Mouse (Mus musculus): ENCODE results near the gene Ell. TPM values are rescaled to one million over a fixed set of nuclear protein-coding genes. Genes with fewer than 3 reads are reported as not detected.

Ell gene
- polyA plus RNA-seq, 1 experiment = 45.6 TPM

GRCm38 (mm10) chr8:70502540-70502939 is 36.7 kb upstream of the Ell start:
- no peak overlapping the region for H3K4me3 ChIP-seq (ENCODE audit: low read depth, low read length)
- 0 out of 2 replicates have a peak, but pooled peaks cover 6% of the 10 kb centered on the region for H3K27me3 ChIP-seq (ENCODE audit: control insufficient read depth, insufficient read depth, low read length)

DNA sequence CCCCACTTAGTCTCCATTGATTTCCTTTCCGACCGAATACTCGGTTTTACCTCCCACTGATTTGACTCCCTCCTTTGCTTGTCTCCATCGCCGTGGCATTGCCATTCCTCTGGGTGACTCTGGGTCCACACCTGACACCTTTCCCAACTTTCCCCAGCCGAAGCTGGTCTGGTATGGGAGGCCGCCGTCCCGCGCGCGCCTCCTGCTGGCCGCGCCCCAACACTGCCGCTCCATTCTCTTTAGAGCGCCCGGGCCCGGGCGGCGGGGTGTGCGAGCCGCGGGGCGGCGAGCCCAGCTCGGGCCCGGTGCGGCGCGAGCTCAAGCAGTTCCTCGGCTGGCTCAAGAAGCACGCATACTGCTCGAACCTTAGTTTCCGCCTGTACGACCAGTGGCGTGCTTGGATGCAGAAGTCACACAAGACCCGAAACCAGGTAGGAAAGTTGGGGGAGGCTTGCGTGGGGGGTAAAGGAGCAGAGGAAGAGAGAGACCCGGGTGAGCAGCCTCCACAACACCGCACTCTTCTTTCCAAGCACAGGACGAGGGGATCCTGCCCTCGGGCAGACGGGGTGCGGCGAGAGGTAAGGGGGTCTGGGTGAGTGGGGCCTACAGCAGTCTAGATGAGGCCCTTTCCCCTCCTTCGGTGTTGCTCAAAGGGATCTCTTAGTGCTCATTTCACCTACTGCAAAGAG is 36.1 kb upstream of the Ell start:
- WGBS = 21% methylated on average over 46 of the region's 46 CpGs
- Histone ChIP-seq H3K27me3 (ENCODE audit: control insufficient read depth, insufficient read depth, low read length) (0 out of 2 replicates have a peak, but pooled peaks cover 6% of the 10 kb centered on the region), H3K27ac (ENCODE audit: insufficient read depth, low read depth, low read length) (no peak overlapping the region), H3K4me3 (ENCODE audit: low read depth, low read length) (peak overlapping the region; percentile 6; the same call in 1 of the 2 replicates), H3K4me1 (ENCODE audit: control insufficient read depth, insufficient read depth, insufficient read length, low read length) (peaks cover 14% of the 10 kb centered on the region), H3K36me3 (ENCODE audit: control insufficient read depth, insufficient read depth, low read length) (peaks cover 9% of the 10 kb centered on the region)
- TF ChIP-seq POLR2A (IDR thresholded peaks at IDR 0.05; ENCODE audit: low read depth, low read length) (no peak), CTCF (IDR thresholded peaks at IDR 0.05; ENCODE audit: extremely low read depth, insufficient read length, insufficient replicate concordance, low read depth, low read length) (peak; percentile 85)

More at GRCm38 (mm10) chr8:70502540-70502939, 36.7 kb upstream of the Ell start:
- no peak for TF ChIP-seq POLR2A (IDR thresholded peaks at IDR 0.05; ENCODE audit: low read depth, low read length)
- no peak for TF ChIP-seq CTCF (IDR thresholded peaks at IDR 0.05; ENCODE audit: extremely low read depth, insufficient read length, insufficient replicate concordance, low read depth, low read length)
- no peak overlapping the region for H3K27ac ChIP-seq (ENCODE audit: insufficient read depth, low read depth, low read length)
- H3K36me3 ChIP-seq (ENCODE audit: control insufficient read depth, insufficient read depth, low read length) = peaks cover 4% of the 10 kb centered on the region
- H3K4me1 ChIP-seq (ENCODE audit: control insufficient read depth, insufficient read depth, insufficient read length, low read length) = peaks cover 14% of the 10 kb centered on the region
- 45% methylated on average over 12 of the region's 12 CpGs for WGBS

- WGBS = 83% methylated on average over 16 of the region's 16 CpGs
- peaks cover 22% of the 10 kb centered on the region for H3K4me1 ChIP-seq (ENCODE audit: control insufficient read depth, insufficient read depth, insufficient read length, low read length)
Observed at GRCm38 (mm10) chr8:70504291-70504716, 35.0 kb upstream of the Ell start.

DNA sequence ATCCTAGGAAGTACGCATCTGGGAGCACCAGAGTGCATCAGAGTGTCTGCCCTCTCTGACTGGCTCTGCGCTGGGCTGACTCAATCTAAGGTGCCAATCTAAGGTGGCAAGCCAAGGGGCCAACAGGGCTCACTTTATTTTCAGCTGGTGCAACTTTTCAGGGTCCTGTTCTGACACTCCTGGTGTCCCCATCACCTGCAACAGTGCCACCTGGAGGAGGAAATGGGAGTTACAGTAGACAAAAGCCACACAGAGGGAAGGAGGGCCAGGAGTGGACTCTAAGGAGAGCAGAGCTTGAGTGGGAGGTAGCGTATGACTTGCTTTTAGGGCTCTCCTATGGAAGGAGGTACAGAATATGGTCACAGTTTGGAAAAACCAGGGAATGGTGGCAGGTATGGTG is 34.4 kb upstream of the Ell start:
- no peak overlapping the region for H3K27ac ChIP-seq (ENCODE audit: insufficient read depth, low read depth, low read length)
- 90% methylated on average over 3 of the region's 3 CpGs for WGBS
- H3K4me1 ChIP-seq (ENCODE audit: control insufficient read depth, insufficient read depth, insufficient read length, low read length) = peaks cover 23% of the 10 kb centered on the region
- peaks cover 16% of the 10 kb centered on the region for H3K36me3 ChIP-seq (ENCODE audit: control insufficient read depth, insufficient read depth, low read length)
- no peak overlapping the region for H3K4me3 ChIP-seq (ENCODE audit: low read depth, low read length)
- H3K27me3 ChIP-seq (ENCODE audit: control insufficient read depth, insufficient read depth, low read length) = no peaks in the 10 kb centered on the region
- TF ChIP-seq POLR2A (IDR thresholded peaks at IDR 0.05; ENCODE audit: low read depth, low read length) (no peak), CTCF (IDR thresholded peaks at IDR 0.05; ENCODE audit: extremely low read depth, insufficient read length, insufficient replicate concordance, low read depth, low read length) (peak; percentile 87; the same call in 1 of the 2 replicates)

More at GRCm38 (mm10) chr8:70504291-70504716, 35.0 kb upstream of the Ell start:
- Histone ChIP-seq H3K27ac (ENCODE audit: insufficient read depth, low read depth, low read length) (no peak overlapping the region), H3K4me3 (ENCODE audit: low read depth, low read length) (no peak overlapping the region), H3K27me3 (ENCODE audit: control insufficient read depth, insufficient read depth, low read length) (no peaks in the 10 kb centered on the region), H3K36me3 (ENCODE audit: control insufficient read depth, insufficient read depth, low read length) (peaks cover 16% of the 10 kb centered on the region)
- TF ChIP-seq POLR2A (IDR thresholded peaks at IDR 0.05; ENCODE audit: low read depth, low read length) = no peak

GRCm38 (mm10) chr8:70505698-70506327 is 33.4 kb upstream of the Ell start:
- no peaks in the 10 kb centered on the region for H3K27me3 ChIP-seq (ENCODE audit: control insufficient read depth, insufficient read depth, low read length)
- H3K4me1 ChIP-seq (ENCODE audit: control insufficient read depth, insufficient read depth, insufficient read length, low read length) = peaks cover 20% of the 10 kb centered on the region
- H3K36me3 ChIP-seq (ENCODE audit: control insufficient read depth, insufficient read depth, low read length) = peaks cover 16% of the 10 kb centered on the region
- WGBS = 35% methylated on average over 32 of the region's 32 CpGs
- peak overlapping the region; percentile 70 for H3K4me3 ChIP-seq (ENCODE audit: low read depth, low read length)
- TF ChIP-seq POLR2A (IDR thresholded peaks at IDR 0.05; ENCODE audit: low read depth, low read length) (no peak), CTCF (IDR thresholded peaks at IDR 0.05; ENCODE audit: extremely low read depth, insufficient read length, insufficient replicate concordance, low read depth, low read length) (no peak)
- H3K27ac ChIP-seq (ENCODE audit: insufficient read depth, low read depth, low read length) = no peak overlapping the region; the same call in 1 of the 2 replicates

DNA sequence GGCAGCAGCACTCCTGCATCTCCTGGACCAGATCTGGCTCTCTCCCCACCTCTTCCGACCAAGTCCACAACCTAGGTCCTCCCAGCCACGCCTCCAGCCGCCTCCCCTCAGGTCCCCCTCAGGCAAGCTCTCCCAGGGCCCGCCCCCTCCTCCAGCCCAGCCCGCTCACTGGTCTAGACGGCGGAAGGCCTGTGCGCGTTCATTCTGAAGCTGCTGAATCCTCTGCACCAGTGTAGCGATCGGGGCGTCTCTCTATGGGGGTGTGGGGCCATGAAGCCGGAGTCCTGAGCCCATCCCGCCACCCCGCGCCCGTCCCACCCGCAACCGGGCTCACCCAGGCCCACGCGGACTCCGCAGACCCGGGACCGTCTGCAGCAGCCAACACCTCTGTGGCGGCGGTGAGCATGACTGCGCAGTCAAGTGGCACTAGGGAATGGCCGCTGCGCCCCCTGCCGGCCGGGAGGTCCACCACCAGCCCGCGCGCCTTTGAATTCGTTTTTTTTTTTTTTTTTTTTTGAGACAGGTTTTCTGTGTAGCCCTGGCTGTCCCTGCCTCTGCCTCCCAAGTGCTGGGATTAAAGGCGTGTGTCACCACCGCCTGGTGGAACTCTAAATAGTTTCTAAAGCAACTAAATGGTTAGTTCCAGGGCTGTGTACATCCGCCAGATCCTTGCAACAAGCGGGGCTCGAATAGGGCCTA is 32.8 kb upstream of the Ell start, which contains the start of gene Rex1bd:
Gene Rex1bd, minus strand, starts transcription at position 425 of the 699 bp plus-strand sequence.
- WGBS = 3% methylated on average over 40 of the region's 40 CpGs
- H3K4me1 ChIP-seq (ENCODE audit: control insufficient read depth, insufficient read depth, insufficient read length, low read length) = peaks cover 19% of the 10 kb centered on the region
- no peak within 1 kb of the TSS; the same call in 1 of the 2 replicates for H3K27ac ChIP-seq (ENCODE audit: insufficient read depth, low read depth, low read length)

More for the DNA sequence above, 32.8 kb upstream of the Ell start, which contains the start of gene Rex1bd:
- Histone ChIP-seq H3K27me3 (ENCODE audit: control insufficient read depth, insufficient read depth, low read length) (no peaks in the 10 kb centered on the region), H3K36me3 (ENCODE audit: control insufficient read depth, insufficient read depth, low read length) (peaks cover 16% of the 10 kb centered on the region), H3K4me3 (ENCODE audit: low read depth, low read length) (peak within 1 kb of the TSS; percentile 70)
- TF ChIP-seq CTCF (IDR thresholded peaks at IDR 0.05; ENCODE audit: extremely low read depth, insufficient read length, insufficient replicate concordance, low read depth, low read length) (peak; percentile 78), POLR2A (IDR thresholded peaks at IDR 0.05; ENCODE audit: low read depth, low read length) (peak; percentile 33; the same call in 1 of the 2 replicates)

Measured in small intestine, adult 2 months (tissue).